Mouse (Mus musculus) embryo, embryonic 10.5 days (tissue): ENCODE results near the gene Zfp790.
"Not testable (repeated sequence)": the region's sequence is repeated elsewhere in the genome, so short reads cannot be mapped to it uniquely, and the experiment has no call there.

Source experiments
- DNase-seq: peaks from one replicate; pipeline ENCODE4 v3.0.0-alpha.2; 2015; ENCODE audit warnings: low spot score

Gene Zfp790

GRCm38 (mm10) chr7:29842105-29842504, 26.2 kb downstream of the Zfp790 start:
- no peak for DNase-seq

DNA sequence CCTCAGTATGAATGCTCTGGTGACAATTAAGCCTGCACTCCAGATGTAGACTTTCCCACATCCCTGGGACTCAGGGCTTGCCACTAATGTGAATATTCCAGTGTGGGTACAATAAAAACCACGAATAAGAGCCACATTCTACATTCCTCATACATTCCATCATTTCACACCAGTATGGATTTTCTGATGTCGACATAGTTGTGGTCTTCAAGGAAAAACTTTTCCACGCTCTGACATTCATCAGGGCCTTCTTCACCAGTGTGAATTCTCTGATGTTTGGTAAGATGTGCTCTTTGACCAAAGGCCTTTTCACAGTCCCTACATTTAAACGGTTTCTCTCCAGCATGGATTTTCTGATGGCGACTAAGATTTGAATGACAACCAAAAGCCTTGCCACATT, 28.7 kb downstream of the Zfp790 start:
- DNase-seq = no peak

DNA sequence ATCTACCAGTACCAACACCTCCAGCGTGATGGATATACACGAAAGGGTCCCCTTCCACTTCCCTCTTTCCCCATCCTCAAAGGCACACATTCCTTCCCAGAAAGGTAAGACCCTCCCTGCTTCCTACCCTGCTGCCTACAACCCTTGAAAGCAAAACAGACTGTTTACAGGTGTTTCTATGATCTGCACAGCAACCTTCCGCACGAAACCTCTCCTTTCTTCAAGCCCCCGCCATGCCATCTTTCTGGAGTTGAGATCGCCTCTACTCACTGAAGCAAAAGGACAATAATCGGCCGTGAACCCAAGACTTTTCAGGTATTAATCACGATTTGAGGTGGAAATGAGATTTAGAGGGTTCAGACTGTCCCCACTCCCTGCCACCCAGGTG, 36.9 kb downstream of the Zfp790 start:
- peak; percentile 5 for DNase-seq

- peak; percentile 97 for DNase-seq
Measured at GRCm38 (mm10) chr7:29853219-29853842, 37.4 kb downstream of the Zfp790 start, which contains the start of gene Zfp940. TSS of gene Zfp940 (minus strand) at chr7:29853669.

DNA sequence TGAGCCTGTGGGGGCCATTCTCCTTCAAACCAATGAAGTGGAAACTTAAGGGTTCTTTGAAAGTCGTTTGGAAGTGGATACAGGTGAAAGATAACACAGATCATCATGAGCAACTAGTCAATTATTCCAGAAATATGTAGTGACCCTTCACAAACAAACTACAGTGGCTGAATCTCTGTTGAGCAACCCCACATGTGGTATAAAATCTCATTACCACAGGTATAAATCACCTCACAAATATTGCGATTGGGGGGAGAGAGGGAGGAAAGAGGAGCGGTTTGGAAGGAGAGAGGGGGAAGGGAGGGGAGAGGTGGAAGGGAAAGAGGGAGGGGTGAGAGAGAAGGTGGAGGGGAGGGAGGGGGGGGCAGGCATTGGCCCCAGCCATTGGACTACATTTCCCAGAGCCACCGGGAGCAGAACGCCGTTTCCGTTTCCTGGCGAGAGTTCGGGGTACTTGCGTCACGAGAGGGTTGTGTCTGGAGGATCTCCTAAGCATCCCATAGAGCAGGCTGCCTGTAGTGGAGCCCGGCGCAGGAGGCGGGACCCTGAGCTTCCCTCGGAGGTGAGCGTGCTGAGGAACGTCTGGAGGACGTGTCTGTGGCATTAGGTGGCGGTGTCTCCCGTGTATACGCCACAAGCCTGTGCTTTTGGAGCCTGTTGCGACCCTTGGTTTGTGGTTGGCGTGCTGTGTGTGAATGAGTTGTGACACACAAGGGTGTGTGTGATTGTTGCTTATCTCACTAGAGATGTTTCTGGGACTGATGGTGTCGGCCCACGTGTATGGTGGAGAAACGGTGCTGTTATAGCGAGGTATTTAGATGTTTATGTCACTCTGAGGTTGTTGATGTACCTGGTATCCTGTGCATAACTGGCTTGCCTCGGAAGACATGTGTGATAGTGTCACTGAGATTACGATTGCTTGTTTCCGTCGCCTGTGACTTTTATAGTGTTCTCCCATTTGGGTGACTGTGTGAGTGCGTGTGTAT, 43.9 kb downstream of the Zfp790 start, which contains the start of gene Zfp420:
Gene Zfp420, plus strand, starts transcription at position 448 of the 986 bp plus-strand sequence.
- peak; percentile 93 for DNase-seq

- no peak for DNase-seq
Measured at GRCm38 (mm10) chr7:29861660-29862059, 45.7 kb downstream of the Zfp790 start.

DNA sequence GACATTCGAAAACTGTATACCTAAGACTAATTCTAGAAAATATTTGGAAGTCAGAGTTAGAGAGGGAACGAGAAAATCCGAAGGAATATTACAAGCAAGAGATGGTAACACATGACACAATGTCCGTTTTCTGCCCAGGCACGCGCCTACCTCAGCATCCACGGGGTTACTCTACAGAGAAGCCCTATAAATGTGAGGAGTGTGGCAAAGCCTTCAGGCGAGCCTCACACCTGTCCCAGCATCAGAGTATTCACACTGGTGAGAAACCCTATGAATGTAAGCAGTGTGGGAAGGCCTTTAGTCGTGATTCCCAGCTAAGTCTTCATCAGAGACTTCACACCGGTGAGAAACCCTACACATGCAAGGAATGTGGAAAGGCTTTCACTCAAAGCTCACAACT, 58.3 kb downstream of the Zfp790 start:
- DNase-seq = no peak

DNA sequence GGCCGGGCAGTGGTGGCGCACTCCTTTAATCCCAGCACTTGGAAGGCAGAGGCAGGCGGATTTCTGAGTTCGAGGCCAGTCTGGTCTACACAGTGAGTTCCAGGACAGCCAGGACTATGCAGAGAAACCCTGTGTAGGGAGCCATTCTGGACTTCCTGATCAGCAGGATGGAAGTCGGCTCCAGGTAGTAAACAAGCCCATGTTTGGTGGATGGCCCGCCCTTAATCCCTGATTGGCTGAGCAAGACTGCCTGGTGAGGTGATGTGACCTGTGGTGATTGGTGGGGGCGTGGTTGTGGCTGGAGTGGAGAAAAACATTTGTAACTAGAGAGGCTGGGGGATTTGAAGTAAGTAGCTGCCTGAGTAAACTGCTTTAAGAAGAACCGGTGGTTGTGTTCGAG, 61.6 kb downstream of the Zfp790 start:
- DNase-seq = not testable (repeated sequence)

- no peak for DNase-seq
Measured at GRCm38 (mm10) chr7:29880056-29880455, 64.1 kb downstream of the Zfp790 start.
